Mouse (Mus musculus) heart, embryonic 10.5 days (tissue): ENCODE data around the gene Cab39. TPM values are rescaled to one million over a fixed set of nuclear protein-coding genes. Genes with fewer than 3 reads are reported as not detected.
A peak's percentile ranks its signal among the peaks of the same experiment; 100 is the strongest.

Experiments used
- DNase-seq: peaks from one replicate; pipeline ENCODE4 v3.0.0-alpha.2; 2017; ENCODE audit warnings: low spot score
- H3K27ac ChIP-seq: fragments of 300-500 bp; sonication (generic); 2 replicates; pipeline ENCODE4 v1.5.1; 2016; ENCODE audit warnings: mild to moderate bottlenecking
- H3K27me3 ChIP-seq: fragments of 300-500 bp; sonication (generic); 2 replicates; pipeline ENCODE4 v1.6.1; 2016; ENCODE audit warnings: mild to moderate bottlenecking; ENCODE audit not compliant: poor library complexity, insufficient read depth, severe bottlenecking
- H3K36me3 ChIP-seq: fragments of 300-500 bp; sonication (generic); 2 replicates; pipeline ENCODE4 v1.6.1; 2016; ENCODE audit warnings: mild to moderate bottlenecking, moderate library complexity
- H3K4me1 ChIP-seq: fragments of 300-500 bp; sonication (generic); 2 replicates; pipeline ENCODE4 v1.6.1; 2016; ENCODE audit warnings: mild to moderate bottlenecking
- H3K4me3 ChIP-seq: fragments of 300-500 bp; sonication (generic); 2 replicates; pipeline ENCODE4 v1.5.1; 2016; ENCODE audit warnings: mild to moderate bottlenecking, moderate library complexity
- H3K9me3 ChIP-seq: fragments of 300-500 bp; sonication (generic); 2 replicates; pipeline ENCODE4 v1.6.1; 2016; ENCODE audit warnings: mild to moderate bottlenecking, moderate library complexity
- WGBS: fragments of 180-500 bp; shearing (Covaris S2); methylation state at CpG from one replicate; pipeline ENCODE4 v1.1.7; 2016; 5-methylcytosine and 5-hydroxymethylcytosine counted together
- polyA plus RNA-seq: library from polyadenylated mRNA; unstranded; fragments of >200 nt; fragmentation: Nextera tagmentation; extraction: Ambion mirVana; gene quantifications from 2 replicates; pipeline ENCODE4 v1.2.1, GENCODE M21; 2016

The Cab39 gene
- polyA plus RNA-seq, 1 experiment from 2014 or later = 31.6 TPM

GRCm38 (mm10) chr1:85857261-85857754 is 64.1 kb downstream of the Cab39 start:
- peaks cover 13% of the 10 kb centered on the region for H3K9me3 ChIP-seq
- H3K36me3 ChIP-seq = peaks cover 10% of the 10 kb centered on the region; the same call in 1 of the 2 replicates
- DNase-seq = no peak
- H3K27ac ChIP-seq = no peak overlapping the region
- 79% methylated on average over 6 of the region's 6 CpGs for WGBS
- peaks cover 3% of the 10 kb centered on the region; the same call in 1 of the 2 replicates for H3K4me1 ChIP-seq
- no peak overlapping the region for H3K4me3 ChIP-seq
- no peaks in the 10 kb centered on the region for H3K27me3 ChIP-seq

GRCm38 (mm10) chr1:85864383-85864782 is 71.1 kb downstream of the Cab39 start:
- H3K36me3 ChIP-seq = 0 out of 2 replicates have a peak, but pooled peaks cover 3% of the 10 kb centered on the region
- 72% methylated on average over 10 of the region's 10 CpGs for WGBS
- no peaks in the 10 kb centered on the region for H3K27me3 ChIP-seq

DNA sequence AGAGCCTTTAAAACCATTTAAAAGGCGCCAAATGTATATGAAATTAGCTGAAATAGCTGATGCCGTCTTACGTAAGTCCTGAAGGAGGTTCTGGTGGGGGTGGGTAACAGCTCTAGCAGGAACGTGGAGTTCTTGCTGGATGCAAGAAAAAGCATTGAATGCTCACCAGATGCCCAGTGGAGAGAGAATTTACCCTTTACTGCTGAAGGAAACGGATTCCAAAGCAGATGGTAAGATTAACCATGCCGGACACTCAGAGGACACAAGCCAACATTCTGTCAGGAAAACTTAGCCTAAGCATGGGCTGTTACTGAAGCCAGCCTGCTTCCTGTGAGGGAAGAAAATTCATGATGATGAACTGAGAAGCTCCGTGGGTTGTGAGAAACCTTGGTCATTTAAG is 76.8 kb downstream of the Cab39 start:
- no peaks in the 10 kb centered on the region for H3K27me3 ChIP-seq
- H3K36me3 ChIP-seq = no peaks in the 10 kb centered on the region
- peaks cover 7% of the 10 kb centered on the region for H3K9me3 ChIP-seq
- H3K4me1 ChIP-seq = 0 out of 2 replicates have a peak, but pooled peaks cover 5% of the 10 kb centered on the region
- WGBS = 81% methylated on average over 7 of the region's 7 CpGs
- no peak overlapping the region for H3K27ac ChIP-seq
- no peak for DNase-seq
- no peak overlapping the region for H3K4me3 ChIP-seq

More at GRCm38 (mm10) chr1:85864383-85864782, 71.1 kb downstream of the Cab39 start:
- Histone ChIP-seq H3K9me3 (peaks cover 20% of the 10 kb centered on the region), H3K27ac (no peak overlapping the region), H3K4me3 (no peak overlapping the region), H3K4me1 (0 out of 2 replicates have a peak, but pooled peaks cover 5% of the 10 kb centered on the region)
- DNase-seq = no peak

- WGBS = 44% methylated on average over 2 of the region's 2 CpGs
- H3K9me3 ChIP-seq = peaks cover 13% of the 10 kb centered on the region
- H3K4me1 ChIP-seq = 0 out of 2 replicates have a peak, but pooled peaks cover 5% of the 10 kb centered on the region
- H3K27me3 ChIP-seq = no peaks in the 10 kb centered on the region
- H3K27ac ChIP-seq = no peak overlapping the region
- peak; percentile 75 for DNase-seq
- H3K4me3 ChIP-seq = no peak overlapping the region
- no peaks in the 10 kb centered on the region for H3K36me3 ChIP-seq
Observed at GRCm38 (mm10) chr1:85870546-85870945, 77.3 kb downstream of the Cab39 start.

GRCm38 (mm10) chr1:85882003-85882402 is 88.8 kb downstream of the Cab39 start:
- no peaks in the 10 kb centered on the region for H3K27me3 ChIP-seq
- 90% methylated on average over 12 of the region's 12 CpGs for WGBS
- H3K9me3 ChIP-seq = peaks cover 15% of the 10 kb centered on the region
- H3K4me3 ChIP-seq = no peak overlapping the region
- no peak for DNase-seq
- H3K36me3 ChIP-seq = no peaks in the 10 kb centered on the region; the same call in 1 of the 2 replicates
- no peaks in the 10 kb centered on the region for H3K4me1 ChIP-seq
- no peak overlapping the region for H3K27ac ChIP-seq

- 84% methylated on average over 7 of the region's 7 CpGs for WGBS
- no peak overlapping the region for H3K27ac ChIP-seq
- H3K4me1 ChIP-seq = 0 out of 2 replicates have a peak, but pooled peaks cover 3% of the 10 kb centered on the region
- H3K27me3 ChIP-seq = no peaks in the 10 kb centered on the region
- H3K4me3 ChIP-seq = no peak overlapping the region
- no peaks in the 10 kb centered on the region for H3K9me3 ChIP-seq
- no peak for DNase-seq
- no peaks in the 10 kb centered on the region for H3K36me3 ChIP-seq
Observed at GRCm38 (mm10) chr1:85887221-85887620, 94.0 kb downstream of the Cab39 start.

- Histone ChIP-seq H3K27me3 (no peaks in the 10 kb centered on the region), H3K36me3 (no peaks in the 10 kb centered on the region), H3K4me3 (peak within 1 kb of the TSS; percentile 92), H3K27ac (peak within 1 kb of the TSS; percentile 95), H3K9me3 (no peaks in the 10 kb centered on the region), H3K4me1 (peaks cover 50% of the 10 kb centered on the region)
- DNase-seq = peak; percentile 94
- WGBS = 2% methylated on average over 35 of the region's 35 CpGs
Observed at GRCm38 (mm10) chr1:85894231-85894747, 101.0 kb downstream of the Cab39 start, which contains the start of gene Itm2c. Gene Itm2c (plus strand): TSS chr1:85894281.

GRCm38 (mm10) chr1:85894748-85895360 is 101.6 kb downstream of the Cab39 start:
- Histone ChIP-seq H3K9me3 (no peaks in the 10 kb centered on the region), H3K27ac (peak overlapping the region; percentile 95), H3K4me3 (peak overlapping the region; percentile 92), H3K27me3 (no peaks in the 10 kb centered on the region), H3K4me1 (peaks cover 56% of the 10 kb centered on the region), H3K36me3 (no peaks in the 10 kb centered on the region)
- no peak for DNase-seq
- WGBS = 1% methylated on average over 30 of the region's 30 CpGs

GRCm38 (mm10) chr1:85895391-85895837 is 102.2 kb downstream of the Cab39 start:
- H3K4me1 ChIP-seq = peaks cover 61% of the 10 kb centered on the region
- H3K27me3 ChIP-seq = no peaks in the 10 kb centered on the region
- H3K9me3 ChIP-seq = no peaks in the 10 kb centered on the region
- H3K36me3 ChIP-seq = no peaks in the 10 kb centered on the region
- peak overlapping the region; percentile 95 for H3K27ac ChIP-seq
- DNase-seq = peak; percentile 89
- WGBS = 10% methylated on average over 15 of the region's 15 CpGs
- peak overlapping the region; percentile 92 for H3K4me3 ChIP-seq

DNA sequence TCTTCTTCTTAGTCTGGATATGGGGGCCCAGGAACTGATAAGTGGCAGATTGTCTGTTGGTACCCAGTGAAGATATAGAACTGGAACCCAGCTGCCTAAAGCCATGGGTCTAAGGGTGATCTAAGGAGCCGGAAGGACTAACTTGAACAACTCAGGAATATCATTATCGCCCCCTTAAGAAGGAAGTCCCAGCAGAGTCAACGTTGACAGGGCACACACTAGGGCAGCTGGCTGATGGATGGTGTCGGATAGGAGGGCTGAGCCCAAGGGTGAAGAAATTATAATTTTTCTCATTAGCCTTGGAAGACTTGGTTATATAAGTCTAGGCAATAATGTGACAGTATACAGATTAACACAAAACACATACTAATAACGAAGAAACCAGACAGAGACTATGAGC is 102.9 kb downstream of the Cab39 start:
- Histone ChIP-seq H3K36me3 (no peaks in the 10 kb centered on the region), H3K4me3 (peak overlapping the region; percentile 92), H3K4me1 (peaks cover 68% of the 10 kb centered on the region), H3K27ac (peak overlapping the region; percentile 95), H3K27me3 (no peaks in the 10 kb centered on the region), H3K9me3 (no peaks in the 10 kb centered on the region)
- no peak for DNase-seq
- 74% methylated on average over 5 of the region's 5 CpGs for WGBS

GRCm38 (mm10) chr1:85896781-85897700 is 103.8 kb downstream of the Cab39 start:
- peaks cover 77% of the 10 kb centered on the region for H3K4me1 ChIP-seq
- H3K27ac ChIP-seq = peak overlapping the region; percentile 69
- peak overlapping the region; percentile 92; the same call in 1 of the 2 replicates for H3K4me3 ChIP-seq
- DNase-seq = no peak
- no peaks in the 10 kb centered on the region for H3K9me3 ChIP-seq
- no peaks in the 10 kb centered on the region for H3K36me3 ChIP-seq
- no peaks in the 10 kb centered on the region for H3K27me3 ChIP-seq
- 52% methylated on average over 12 of the region's 12 CpGs for WGBS

DNA sequence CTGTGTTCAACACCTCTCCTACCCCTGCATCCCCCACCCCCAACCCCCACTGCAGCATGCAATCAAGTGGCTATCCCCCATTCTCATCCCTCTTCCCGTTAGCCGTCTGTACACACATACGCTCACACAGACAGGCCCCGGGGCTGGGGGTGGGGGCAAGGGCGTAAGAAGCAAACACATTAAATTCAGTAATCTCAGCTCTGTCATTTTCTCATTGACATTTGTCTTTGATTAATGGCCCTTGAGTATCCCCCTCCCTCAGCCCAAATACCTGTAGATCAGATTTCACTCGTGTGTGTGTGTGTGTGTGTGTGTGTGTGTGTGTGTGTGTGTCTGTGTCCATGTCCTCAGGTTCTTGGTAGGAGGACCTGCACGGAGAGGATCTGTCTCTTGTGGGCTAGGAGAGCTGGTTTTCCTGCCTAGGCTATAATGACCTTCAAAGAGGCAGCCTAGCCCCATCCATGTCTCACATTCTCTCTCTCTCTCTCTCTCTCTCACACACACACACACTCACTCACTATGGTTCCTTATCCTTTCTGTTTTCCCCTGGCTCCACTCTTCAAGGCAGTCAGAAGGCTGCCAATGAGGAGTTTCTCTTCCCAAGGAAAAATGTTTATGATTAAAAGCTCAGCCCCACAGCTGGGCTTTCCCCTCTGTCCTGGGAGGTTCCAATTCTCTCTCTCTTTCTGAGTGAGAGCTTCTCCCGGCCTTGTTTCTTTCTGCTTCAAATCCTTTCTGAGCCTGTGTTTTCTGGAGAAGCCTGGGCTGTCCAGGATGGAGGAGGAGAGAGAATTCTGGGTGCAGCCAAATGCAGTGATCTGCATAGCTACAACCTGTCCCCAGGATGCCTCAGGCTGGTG is 104.9 kb downstream of the Cab39 start:
- no peaks in the 10 kb centered on the region for H3K27me3 ChIP-seq
- peaks cover 88% of the 10 kb centered on the region for H3K4me1 ChIP-seq
- H3K9me3 ChIP-seq = no peaks in the 10 kb centered on the region
- peak overlapping the region; percentile 33; the same call in 1 of the 2 replicates for H3K4me3 ChIP-seq
- peaks cover 4% of the 10 kb centered on the region for H3K36me3 ChIP-seq
- no peak for DNase-seq
- peak overlapping the region; percentile 69 for H3K27ac ChIP-seq
- WGBS = 43% methylated on average over 8 of the region's 8 CpGs
